Mouse (Mus musculus) activated CD4-positive, CD25-positive, alpha-beta regulatory T cell, adult 4 months (primary cell): ENCODE data around the gene Tert. TPM values are rescaled to one million over a fixed set of nuclear protein-coding genes. Genes with fewer than 3 reads are reported as not detected.
A peak's percentile ranks its signal among the peaks of the same experiment; 100 is the strongest.

ENCODE experiments used
- ATAC-seq: one replicate; pipeline ENCODE4 v1.8.0; 2017
- polyA plus RNA-seq, 2 experiments: library from polyadenylated mRNA; unstranded; fragments of 100-300 nt; shearing (Covaris generic); gene quantifications; one replicate each; pipeline ENCODE4 v1.2.1; 2017

Tert gene
- polyA plus RNA-seq, 2 experiments from 2014 or later: 2.4 to 2.8 TPM

DNA sequence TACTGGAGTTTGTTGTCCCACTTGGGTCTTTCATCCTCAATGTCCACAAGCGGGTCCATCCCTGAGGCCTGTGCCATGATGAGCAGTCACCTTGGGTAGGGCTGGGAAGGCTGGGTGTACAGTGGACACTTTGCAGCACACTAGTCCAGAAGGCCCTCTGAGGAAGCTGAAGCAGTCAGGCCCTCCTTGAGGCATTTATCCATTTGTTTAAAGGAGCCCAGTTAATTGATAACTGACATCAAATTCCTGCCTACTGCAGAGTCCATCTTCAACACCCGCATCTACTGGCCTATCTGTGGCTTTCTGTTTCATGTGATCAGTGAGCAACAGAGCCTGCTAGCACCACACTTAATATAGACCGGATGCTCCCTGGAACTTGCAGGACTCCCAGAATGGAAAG lies 51.1 kb downstream of the Tert start, which contains the start of gene Slc6a18:
Gene Slc6a18 (minus strand): TSS at position 171 of the 400 bp plus-strand sequence.
- ATAC-seq: no peak

DNA sequence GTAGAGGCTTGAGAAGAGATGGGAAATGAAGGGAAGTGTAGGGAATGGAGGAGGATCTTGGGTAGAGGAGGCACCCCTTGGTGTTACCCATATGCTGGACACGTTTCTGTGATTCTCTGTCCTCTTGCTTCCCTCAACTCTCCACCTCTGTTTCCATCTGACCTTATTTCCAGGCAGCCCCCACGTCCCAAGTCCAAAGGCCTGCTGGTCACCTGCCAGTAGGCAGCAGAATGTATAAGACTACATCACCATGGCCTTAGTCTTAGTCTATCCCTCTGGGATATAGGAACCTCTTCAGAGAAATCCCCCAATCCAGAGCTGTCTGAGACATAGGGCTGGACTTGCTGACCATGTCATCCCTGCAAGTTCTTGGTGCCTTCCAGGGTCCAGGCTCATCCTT lies 52.6 kb downstream of the Tert start:
- ATAC-seq: no peak

DNA sequence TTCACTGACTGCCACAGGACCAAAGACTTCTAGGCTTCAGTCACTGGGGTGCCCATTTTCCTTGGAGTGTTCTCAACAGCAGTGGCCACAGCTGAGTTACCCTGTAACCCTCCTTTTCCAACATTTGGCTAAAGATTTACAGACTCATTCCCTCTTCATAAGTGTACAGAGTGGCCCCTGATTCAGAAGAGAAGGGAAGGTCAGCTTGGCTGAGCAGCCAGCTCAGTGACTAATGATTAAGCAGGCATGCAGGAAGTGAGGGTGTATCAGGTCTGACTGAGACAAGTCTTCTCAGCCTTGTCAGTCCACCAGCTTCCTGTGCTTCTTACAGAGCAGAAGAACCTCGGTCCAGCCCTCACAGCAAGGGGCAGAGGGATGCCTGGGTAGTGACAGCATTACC lies 53.7 kb downstream of the Tert start:
- ATAC-seq: peak; percentile 50

DNA sequence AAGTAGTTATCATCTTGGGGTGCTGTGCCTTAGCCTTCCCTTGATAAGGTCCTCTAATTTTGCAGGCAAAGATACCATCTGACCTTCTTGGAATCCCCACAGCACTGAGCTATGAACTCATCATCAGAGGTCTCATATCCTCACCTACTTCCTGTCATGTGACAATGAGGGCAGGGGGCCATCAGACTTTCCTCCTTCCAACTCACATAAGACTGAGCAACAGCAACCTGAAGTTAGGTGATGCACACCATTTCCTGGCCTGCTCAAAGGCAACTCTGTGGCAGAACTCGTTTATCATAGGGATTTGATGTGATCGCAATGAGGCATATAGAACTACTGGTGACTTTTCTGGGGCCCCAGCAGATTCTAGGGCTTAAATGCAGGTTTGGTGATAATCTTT lies 55.5 kb downstream of the Tert start:
- ATAC-seq: peak; percentile 41

DNA sequence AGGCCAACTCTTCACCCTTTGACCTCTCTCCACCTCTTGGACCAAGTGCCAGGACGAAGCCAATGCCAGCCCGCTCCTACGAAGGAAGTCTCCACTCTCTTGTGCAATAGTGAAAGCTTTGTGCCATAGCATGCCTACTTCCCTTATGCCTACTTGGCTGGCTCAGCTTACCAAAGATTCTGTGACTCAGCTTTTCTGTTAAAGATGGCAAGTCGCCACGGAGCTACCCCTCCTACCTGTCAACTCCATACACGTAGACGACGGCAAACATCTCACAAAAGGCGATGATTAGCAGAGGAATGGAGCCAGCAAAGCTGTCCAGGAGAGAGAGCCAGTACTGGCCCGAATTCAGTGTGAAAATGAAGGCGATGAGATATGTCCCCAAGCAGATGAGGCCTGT lies 57.0 kb downstream of the Tert start:
- ATAC-seq: no peak

DNA sequence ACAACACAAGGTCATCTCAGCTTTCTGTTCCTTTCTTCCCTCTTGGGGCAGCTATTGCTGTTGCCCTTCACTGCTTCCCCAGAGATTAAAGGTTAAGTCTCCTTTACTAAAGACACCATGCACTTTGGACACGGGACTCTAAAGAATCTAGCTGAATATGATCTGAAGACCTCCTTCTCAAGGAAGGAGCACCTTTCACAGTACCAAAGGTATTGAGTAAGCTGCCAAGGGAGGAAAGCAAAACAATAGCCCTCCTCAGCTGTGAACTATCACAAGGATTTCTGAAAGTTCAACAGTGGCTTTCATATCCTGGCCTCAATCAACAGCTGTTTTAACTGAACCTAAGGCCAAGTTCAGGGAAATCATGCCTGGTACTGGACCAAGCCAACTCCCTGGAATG lies 57.7 kb downstream of the Tert start:
- no peak for ATAC-seq

DNA sequence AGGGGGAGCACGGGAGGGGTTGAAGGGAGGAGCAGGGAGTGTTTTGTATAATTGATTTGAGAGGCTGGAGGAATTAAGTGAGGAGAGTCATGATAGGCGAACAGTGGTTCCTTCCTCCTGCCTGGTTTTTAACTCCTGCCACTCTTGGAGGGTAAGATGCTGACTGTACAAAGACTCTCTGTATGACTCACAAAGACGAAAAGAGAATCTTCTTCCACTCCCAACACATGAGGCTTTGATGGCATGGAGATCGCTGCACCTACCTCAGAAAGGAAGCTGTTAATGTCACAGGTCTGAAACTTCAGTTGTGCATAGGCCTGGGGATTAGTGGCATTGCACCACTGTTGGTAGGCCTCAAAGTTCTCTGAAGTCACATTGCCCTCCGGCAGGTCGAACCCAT lies 58.8 kb downstream of the Tert start:
- ATAC-seq: peak; percentile 53

DNA sequence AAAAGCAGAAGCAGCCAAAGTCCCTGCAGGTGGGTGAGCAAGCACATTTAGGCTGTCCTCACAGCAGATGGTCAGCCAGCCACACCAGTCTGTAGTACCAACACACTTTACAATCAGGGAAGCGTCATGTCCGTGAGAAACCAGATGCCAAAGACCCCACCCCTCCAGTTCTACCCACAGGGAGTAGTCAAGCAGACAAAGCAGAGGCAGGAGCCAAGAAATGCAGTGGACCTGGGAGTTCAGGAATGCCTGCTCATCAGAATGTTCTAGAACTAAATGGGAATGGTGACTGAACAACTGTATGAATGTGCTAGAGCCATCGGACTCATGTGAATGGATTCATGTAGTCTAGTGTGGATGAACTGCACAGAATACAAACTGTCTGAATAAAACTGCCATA lies 60.9 kb downstream of the Tert start:
- ATAC-seq: no peak

DNA sequence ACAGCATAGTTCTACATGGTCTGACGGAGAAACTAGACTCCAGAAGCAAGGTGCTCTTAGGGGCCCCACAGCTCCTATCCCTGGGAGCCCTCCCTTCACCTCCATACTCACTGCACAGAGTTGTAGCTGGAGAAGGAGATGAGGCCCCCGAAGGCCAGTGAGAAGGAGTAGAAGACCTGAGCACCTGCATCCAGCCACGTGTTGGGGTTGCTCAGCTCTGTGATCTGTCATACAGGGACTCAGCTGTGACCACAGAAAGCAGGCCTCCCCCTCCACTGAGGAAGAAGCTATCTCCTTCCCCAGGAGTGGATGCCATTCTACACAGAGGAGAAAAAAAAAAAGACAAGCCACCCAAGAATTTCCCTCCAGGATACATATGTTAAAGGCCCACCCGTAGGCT lies 62.2 kb downstream of the Tert start:
- ATAC-seq: no peak

DNA sequence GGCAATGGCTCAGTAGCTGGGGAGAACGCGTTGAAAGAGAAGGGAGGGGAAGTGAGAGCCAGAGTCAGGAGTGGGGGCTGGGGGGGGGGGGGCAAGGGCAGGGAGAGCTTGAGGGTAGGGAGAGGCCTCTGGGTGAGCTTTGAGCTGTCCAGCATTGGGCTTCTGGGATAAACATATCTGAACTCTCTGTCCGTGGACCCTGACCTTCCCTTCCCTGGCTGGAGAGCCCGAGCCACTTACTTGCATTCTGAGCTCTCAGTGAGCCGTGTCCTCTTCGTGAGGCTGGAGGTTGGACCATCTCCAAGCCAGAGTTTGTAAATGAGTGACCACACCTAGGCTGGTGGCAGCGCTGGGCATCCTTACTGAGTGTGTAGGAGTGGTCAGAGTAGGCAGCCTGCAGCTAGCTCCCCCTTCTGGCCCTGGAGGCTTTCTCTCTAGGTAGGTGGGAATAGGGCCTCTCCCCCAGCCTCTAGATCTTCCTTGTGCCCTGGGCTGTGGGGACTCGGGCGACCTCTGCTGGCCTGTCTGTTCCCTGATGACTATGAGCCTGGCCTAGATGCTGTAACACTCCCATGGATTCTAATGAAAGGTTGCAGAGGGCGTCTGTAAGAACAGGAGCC lies 65.6 kb downstream of the Tert start:
- ATAC-seq: peak; percentile 53

DNA sequence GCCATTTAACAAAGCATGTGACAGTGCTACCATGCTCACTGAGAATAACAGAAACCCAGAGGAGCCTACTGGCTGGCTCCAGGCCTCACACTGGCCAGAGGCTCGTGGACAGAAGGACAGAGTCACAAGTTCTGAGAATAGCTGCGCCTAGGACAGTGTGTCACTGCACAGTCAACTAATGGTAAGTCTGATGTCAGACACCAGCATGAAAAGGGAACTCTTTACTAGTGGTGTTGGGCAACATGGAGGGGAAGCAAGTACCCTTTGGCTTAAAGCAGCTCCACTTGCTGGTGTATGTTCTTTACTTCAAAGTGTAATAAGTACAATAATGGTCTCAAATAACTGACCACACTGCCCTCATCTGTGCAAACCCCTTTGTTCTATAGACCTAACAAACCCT lies 66.6 kb downstream of the Tert start:
- no peak for ATAC-seq

DNA sequence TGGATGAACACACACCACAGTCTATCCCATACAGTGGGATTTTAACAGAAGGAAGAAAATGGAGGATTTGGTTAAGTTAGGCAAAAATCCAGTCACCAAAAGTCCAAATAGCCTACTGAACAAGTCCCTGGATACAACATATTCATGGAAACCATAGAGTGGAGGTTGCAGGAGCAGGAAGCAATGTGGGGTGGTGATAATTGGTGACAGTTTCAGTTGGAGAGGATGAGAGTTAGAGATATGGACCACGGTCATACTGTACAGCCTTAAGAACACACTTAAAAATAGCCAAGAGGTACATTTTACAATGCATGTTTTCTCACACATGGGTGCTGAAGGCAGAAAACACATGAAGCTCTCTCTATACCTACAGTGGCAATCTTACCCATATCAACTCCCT lies 68.3 kb downstream of the Tert start:
- no peak for ATAC-seq

DNA sequence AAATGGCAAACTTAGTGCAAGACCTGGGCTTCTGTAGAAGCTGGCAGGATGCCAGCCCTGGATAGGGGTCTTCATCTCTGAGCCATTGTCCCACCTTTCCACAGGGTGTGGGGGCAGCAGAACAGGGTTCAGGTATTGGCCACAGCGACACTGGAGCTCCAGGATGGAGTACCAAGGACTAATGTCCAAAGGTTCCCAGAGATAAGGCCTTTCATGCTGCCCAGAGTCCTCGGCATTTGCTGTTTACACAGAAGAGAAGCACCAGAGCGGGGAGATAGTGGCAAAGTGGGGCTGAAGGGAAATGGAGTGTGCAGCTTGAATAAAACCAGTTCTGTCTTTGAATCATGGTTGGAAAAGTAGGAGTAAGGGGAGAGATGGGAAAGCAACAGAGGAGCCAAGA lies 69.8 kb downstream of the Tert start:
- no peak for ATAC-seq

Other genes with a start within 250 kb of the Tert start
- gene Lpcat1, start 159.7 kb upstream of the Tert start, polyA plus RNA-seq: 10 to 100 TPM; 22.3 to 28.0 TPM
- gene Slc6a3, start 90.2 kb upstream of the Tert start, polyA plus RNA-seq: not detected
- gene Clptm1l, start 22.9 kb upstream of the Tert start, polyA plus RNA-seq: 10 to 100 TPM; 30.6 to 33.6 TPM
- not detected for gene Slc6a18, start 51.1 kb downstream of the Tert start, polyA plus RNA-seq
- under 1 TPM in 1 of 2 experiments, not detected in 1; 0.26 TPM for gene Slc6a19, start 78.0 kb downstream of the Tert start, polyA plus RNA-seq
- gene Slc12a7, start 106.2 kb downstream of the Tert start, polyA plus RNA-seq: 10 to 100 TPM; 30.3 to 34.9 TPM
- under 1 TPM in 1 of 2 experiments, not detected in 1; 0.19 TPM for gene Nkd2, start 220.7 kb downstream of the Tert start, polyA plus RNA-seq